Mouse (Mus musculus) bone marrow, adult 2 months (tissue): ENCODE results near the gene Kiz.

Source experiments
- CTCF ChIP-seq: fragments of 200-500 bp; IDR thresholded peaks from 2 replicates; pipeline ENCODE4 v1.5.1; 2011; ENCODE audit warnings: low read length, control low read depth; ENCODE audit not compliant: control insufficient read depth, insufficient read depth
- POLR2A ChIP-seq: fragments of 200-500 bp; IDR thresholded peaks from 2 replicates; pipeline ENCODE4 v1.6.1; 2011; ENCODE audit warnings: low read depth, mild to moderate bottlenecking, control low read depth, low read length, borderline replicate concordance; ENCODE audit not compliant: control insufficient read depth

- TF ChIP-seq POLR2A (no peak), CTCF (no peak)
Measured at GRCm38 (mm10) chr2:146925846-146926245, 70.2 kb downstream of the Kiz start.
